8 mouse cellular contexts compared by ENCODE assay signal in the genomic region with DNA sequence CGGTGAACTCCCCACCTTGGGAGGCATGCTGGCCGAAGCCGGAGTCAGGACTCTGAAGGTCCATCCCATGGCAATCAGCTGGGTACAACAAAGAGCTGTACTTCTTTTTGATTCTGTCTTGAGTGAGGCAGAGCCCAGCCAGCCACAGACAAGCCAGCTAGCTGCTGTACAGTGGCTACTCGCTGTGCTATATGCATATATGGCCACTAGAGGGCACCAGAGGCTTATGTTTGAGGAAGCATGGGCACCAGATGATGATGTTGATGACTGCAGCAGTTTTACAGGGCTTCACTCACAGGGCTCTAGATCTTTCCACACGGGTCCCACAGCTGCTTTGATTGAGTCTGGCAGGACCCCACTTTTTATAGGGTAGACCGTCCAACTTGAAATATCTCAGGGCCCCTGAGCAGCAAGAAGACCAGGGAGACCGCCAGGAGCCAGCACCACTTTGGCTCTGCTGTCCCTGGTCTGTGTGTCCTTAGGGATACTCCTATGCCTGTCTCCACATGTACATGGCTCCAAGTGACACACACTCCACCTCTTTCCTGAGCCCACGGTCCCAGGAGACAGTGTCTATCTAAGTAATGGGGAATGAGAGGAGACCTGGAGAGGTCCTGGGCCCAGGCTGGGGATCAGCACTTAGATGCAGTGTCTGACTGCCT. TPM values are rescaled to one million over a fixed set of nuclear protein-coding genes. Genes with fewer than 3 reads are reported as not detected.
DNase-seq lines count a peak whose midpoint lies in the region; ATAC-seq and TF ChIP-seq lines count a peak whose summit lies in the region.

No protein-coding gene starts in this region.

- ATAC-seq in activated CD4-positive, CD25-positive, alpha-beta regulatory T cell, adult 4 months: peak; percentile 76
- peak; percentile 89 for ATAC-seq in hindbrain, postnatal 0 days
- ATAC-seq in megakaryocyte progenitor cell, adult 5-6 weeks (replicated peaks; ENCODE audit: poor library complexity): peak; percentile 95

- no peaks in the 10 kb centered on the region for H3K9me3 ChIP-seq in hindbrain, postnatal 0 days (ENCODE audit: low read length)

- peak; percentile 85 to 89 for DNase-seq in cerebellum, postnatal 36 days
- peak; percentile 82 to 90 for DNase-seq in frontal cortex, postnatal 36 days (ENCODE audit: low spot score in 2 of 2)
- peak; percentile 96 for DNase-seq in hindbrain, postnatal 0 days (ENCODE audit: low spot score)
- peak; percentile 73 for DNase-seq in left cerebral cortex, adult 11 months (ENCODE audit: low spot score)
- peak; percentile 85 for DNase-seq in right cerebral cortex, postnatal 14 days
- peak; percentile 87 for DNase-seq in urinary bladder, postnatal 14 days (ENCODE audit: low spot score)

- H3K4me2 ChIP-seq in hindbrain, postnatal 0 days (ENCODE audit: low read depth, low read length): no peak overlapping the region

- H3K4me3 ChIP-seq in hindbrain, postnatal 0 days (ENCODE audit: low read length): no peak overlapping the region

- H3K4me1 ChIP-seq in hindbrain, postnatal 0 days (ENCODE audit: insufficient read depth, low read length): no peaks in the 10 kb centered on the region

- TF ChIP-seq CTCF in hindbrain, postnatal 0 days (IDR thresholded peaks at IDR 0.05; ENCODE audit: low read depth): peak; percentile 98

- H3K27ac ChIP-seq in hindbrain, postnatal 0 days: no peak overlapping the region

- 29% methylated on average over 8 of the region's 8 CpGs for WGBS in hindbrain, postnatal 0 days

- H3K9ac ChIP-seq in hindbrain, postnatal 0 days (replicated peaks; ENCODE audit: low read length): no peak overlapping the region

- peaks cover 20% of the 10 kb centered on the region for H3K27me3 ChIP-seq in hindbrain, postnatal 0 days (ENCODE audit: insufficient read depth, low read length)

- H3K36me3 ChIP-seq in hindbrain, postnatal 0 days (ENCODE audit: insufficient read depth, low read length): no peaks in the 10 kb centered on the region

RNA-seq across cellular contexts. Expression of a gene that starts 13.0 kb away (rescaled TPM):
- polyA plus RNA-seq in activated CD4-positive, CD25-positive, alpha-beta regulatory T cell, adult 4 months (2017; shearing (Covaris generic)): 100 to 1,000 TPM; 445 to 470 TPM
- 25.3 and 33.3 TPM in 2 replicates for total RNA-seq in hindbrain, postnatal 0 days (2014; rRNA removed)
- polyA plus RNA-seq in hindbrain, postnatal 0 days (2015; fragmentation: Nextera tagmentation; extraction: Ambion mirVana): 28.9 and 29.0 TPM in 2 replicates
- 78.4 and 100 TPM in 2 replicates for total RNA-seq in megakaryocyte progenitor cell, adult 5-6 weeks (2015)
- total RNA-seq in megakaryocyte progenitor cell, adult 5-6 weeks (2017): 118 and 127 TPM in 2 replicates
